Mouse (Mus musculus): ENCODE results near the gene Snd1.

DNA sequence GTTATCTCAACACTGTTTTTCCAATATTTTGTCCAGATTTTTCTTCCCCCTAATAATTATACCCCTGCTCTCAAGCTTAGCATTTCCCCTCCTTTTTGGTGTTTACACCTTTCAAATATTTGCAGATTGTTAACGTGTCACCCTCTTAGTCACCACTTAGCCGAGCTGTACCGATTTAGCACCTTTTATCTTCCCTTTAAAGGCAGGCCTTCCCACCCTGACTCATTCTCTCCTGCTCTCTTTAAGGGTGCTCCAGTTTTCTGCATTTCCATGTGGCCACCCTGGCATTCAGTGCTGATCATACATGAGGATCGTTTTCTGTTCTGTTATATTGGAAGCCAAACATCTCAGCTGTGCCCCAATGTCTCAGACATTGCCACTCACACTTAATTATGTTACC, 314.7 kb downstream of the Snd1 start:
- TF ChIP-seq CTCF (IDR thresholded peaks at IDR 0.05; ENCODE audit: low read depth) (no peak), EP300 (IDR thresholded peaks at IDR 0.05; ENCODE audit: low read depth) (no peak)
